ENCODE assay signal across 32 mouse cellular contexts in genomic region chr13:96433041-96433440, GRCm38 (mm10). TPM values are rescaled to one million over a fixed set of nuclear protein-coding genes. Genes with fewer than 3 reads are reported as not detected.
DNase-seq lines count a peak whose midpoint lies in the region; ATAC-seq and TF ChIP-seq lines count a peak whose summit lies in the region.
"Had no signal": no experiment of that assay in that cellular context is flagged by ENCODE, and none has a peak within 500 bp of the region (broad histone marks: within the 10 kb centered on the region; RNA-seq: fewer than 3 reads in every experiment).

No protein-coding gene starts in this region.

- no peak overlapping the region for H3K9ac ChIP-seq in kidney, embryonic 16.5 days (replicated peaks; ENCODE audit: low read length)
- H3K9ac ChIP-seq in intestine, postnatal 0 days (ENCODE audit: low read depth, low read length): no peak overlapping the region
- H3K9ac ChIP-seq: embryonic facial prominence, embryonic 15.5 days; limb, embryonic 15.5 days; liver, embryonic 15.5 days; neural tube, embryonic 12.5 days; stomach, embryonic 15.5 days had no signal

- TF ChIP-seq CTCF in intestine, postnatal 0 days (IDR thresholded peaks at IDR 0.05; ENCODE audit: low read depth): no peak

- no peak overlapping the region for H3K4me2 ChIP-seq in kidney, embryonic 16.5 days (replicated peaks; ENCODE audit: low read depth, low read length)
- H3K4me2 ChIP-seq in intestine, postnatal 0 days (replicated peaks; ENCODE audit: low read depth): 0 out of 2 replicates have a peak overlapping the region, but pooled peaks have one; percentile 37
- H3K4me2 ChIP-seq: embryonic facial prominence, embryonic 15.5 days; limb, embryonic 15.5 days; neural tube, embryonic 12.5 days; stomach, embryonic 15.5 days had no signal

- ATAC-seq in kidney, embryonic 16.5 days (ENCODE audit: low FRiP score, low TSS enrichment): no peak
- ATAC-seq in intestine, postnatal 0 days: no peak
- ATAC-seq: forebrain, embryonic 16.5 days; hindbrain, embryonic 16.5 days had no signal

- no peaks in the 10 kb centered on the region for H3K36me3 ChIP-seq in kidney, embryonic 16.5 days (ENCODE audit: insufficient read depth, low read length)
- no peaks in the 10 kb centered on the region for H3K36me3 ChIP-seq in embryonic facial prominence, embryonic 10.5 days (replicated peaks)
- no peaks in the 10 kb centered on the region for H3K36me3 ChIP-seq in intestine, postnatal 0 days (ENCODE audit: control insufficient read depth, insufficient read depth)
- H3K36me3 ChIP-seq: embryonic facial prominence, embryonic 15.5 days; heart, embryonic 10.5 days; hindbrain, embryonic 10.5 days; limb, embryonic 15.5 days; liver, embryonic 15.5 days; neural tube, embryonic 12.5 days; stomach, embryonic 15.5 days had no signal

- DNase-seq in kidney, adult 9 months: no peak
- peak; percentile 7 for DNase-seq in 416B (ENCODE audit: low read depth)
- DNase-seq in embryonic facial prominence, embryonic 10.5 days (ENCODE audit: low spot score): no peak
- no peak for DNase-seq in gastrocnemius, adult 18-20 months (ENCODE audit: low spot score)
- no peak for DNase-seq in cerebellum, postnatal 36 days
- DNase-seq in left cerebral cortex, adult 9 months (ENCODE audit: low spot score in 2 of 2): no peak
- DNase-seq: cerebellum, adult 18-20 months; cerebellum, postnatal 25 days; gastrocnemius, postnatal 25 days; left cerebral cortex, postnatal 4 days; midbrain, embryonic 14.5 days; retina, postnatal 1 day; right cerebral cortex, postnatal 25 days had no signal

- peak overlapping the region; percentile 47; the same call in 1 of the 2 replicates for H3K27ac ChIP-seq in kidney, embryonic 16.5 days (ENCODE audit: low read length)
- peak overlapping the region; percentile 58; the same call in 1 of the 2 replicates for H3K27ac ChIP-seq in embryonic facial prominence, embryonic 10.5 days (replicated peaks)
- H3K27ac ChIP-seq in intestine, postnatal 0 days (ENCODE audit: low read depth, low read length): peak overlapping the region; percentile 63
- H3K27ac ChIP-seq: embryonic facial prominence, embryonic 15.5 days; hindbrain, embryonic 10.5 days; left cerebral cortex, adult 2 months; limb, embryonic 15.5 days; liver, embryonic 15.5 days; neural tube, embryonic 12.5 days had no signal

- no peak overlapping the region for H3K4me3 ChIP-seq in kidney, embryonic 16.5 days (ENCODE audit: low read length)
- H3K4me3 ChIP-seq in embryonic facial prominence, embryonic 10.5 days: no peak overlapping the region
- H3K4me3 ChIP-seq in intestine, postnatal 0 days (ENCODE audit: low read depth, low read length): no peak overlapping the region
- H3K4me3 ChIP-seq: embryonic facial prominence, embryonic 15.5 days; heart, embryonic 10.5 days; hindbrain, embryonic 10.5 days; left cerebral cortex, adult 2 months; limb, embryonic 15.5 days; liver, embryonic 15.5 days; neural tube, embryonic 12.5 days; stomach, embryonic 15.5 days had no signal

- peaks cover 5% of the 10 kb centered on the region; the same call in 1 of the 2 replicates for H3K9me3 ChIP-seq in kidney, embryonic 16.5 days (ENCODE audit: low read length)
- no peaks in the 10 kb centered on the region for H3K9me3 ChIP-seq in embryonic facial prominence, embryonic 10.5 days
- no peaks in the 10 kb centered on the region for H3K9me3 ChIP-seq in intestine, postnatal 0 days (ENCODE audit: control insufficient read depth)
- H3K9me3 ChIP-seq: embryonic facial prominence, embryonic 15.5 days; heart, embryonic 10.5 days; hindbrain, embryonic 10.5 days; limb, embryonic 15.5 days; liver, embryonic 15.5 days; neural tube, embryonic 12.5 days; stomach, embryonic 15.5 days had no signal

- WGBS in kidney, embryonic 16.5 days: 80% methylated on average over 6 of the region's 6 CpGs
- 91% methylated on average over 6 of the region's 6 CpGs for WGBS in embryonic facial prominence, embryonic 10.5 days
- 61% methylated on average over 6 of the region's 6 CpGs for WGBS in intestine, postnatal 0 days

- H3K27me3 ChIP-seq in kidney, embryonic 16.5 days (ENCODE audit: insufficient read depth, low read length): no peaks in the 10 kb centered on the region
- no peaks in the 10 kb centered on the region for H3K27me3 ChIP-seq in embryonic facial prominence, embryonic 10.5 days (replicated peaks; ENCODE audit: low read depth, poor library complexity, severe bottlenecking)
- no peaks in the 10 kb centered on the region for H3K27me3 ChIP-seq in intestine, postnatal 0 days (replicated peaks; ENCODE audit: control insufficient read depth, insufficient read depth, low read length)
- H3K27me3 ChIP-seq: embryonic facial prominence, embryonic 15.5 days; limb, embryonic 15.5 days; liver, embryonic 15.5 days; neural tube, embryonic 12.5 days; stomach, embryonic 15.5 days had no signal

- peaks cover 44% of the 10 kb centered on the region for H3K4me1 ChIP-seq in kidney, embryonic 16.5 days (ENCODE audit: insufficient read depth, low read length)
- H3K4me1 ChIP-seq in embryonic facial prominence, embryonic 10.5 days: peaks cover 40% of the 10 kb centered on the region
- H3K4me1 ChIP-seq in intestine, postnatal 0 days (replicated peaks; ENCODE audit: control insufficient read depth, insufficient read depth, low read length): peaks cover 18% of the 10 kb centered on the region
- H3K4me1 ChIP-seq: neural tube, embryonic 12.5 days had no signal

RNA-seq across cellular contexts. Expression of gene Ankdd1b, which starts 38.0 kb away (rescaled TPM):
- polyA plus RNA-seq in kidney, embryonic 16.5 days (2015; fragmentation: Nextera tagmentation; extraction: Ambion mirVana): 0.13 TPM in 1 of 2 replicates, not detected in the other
- polyA plus RNA-seq in embryonic facial prominence, embryonic 10.5 days (2016; fragmentation: Nextera tagmentation; extraction: Ambion mirVana): 0.11 and 0.31 TPM in 2 replicates
- polyA plus RNA-seq in intestine, postnatal 0 days (2015; fragmentation: Nextera tagmentation; extraction: Ambion mirVana): 0.14 and 0.25 TPM in 2 replicates
- under 1 TPM in 1 of 2 experiments, not detected in 1; 0.52 TPM for total RNA-seq in gastrocnemius, adult 18-20 months (2021)
- total RNA-seq: gastrocnemius, postnatal 25 days; left cerebral cortex, postnatal 4 days; megakaryocyte-erythroid progenitor cell, adult 5-6 weeks had no signal
- polyA plus RNA-seq: C2C12; forebrain, embryonic 16.5 days; hindbrain, embryonic 10.5 days; liver, embryonic 15.5 days; midbrain, embryonic 14.5 days had no signal

RNA-seq across cellular contexts. Expression of gene Poc5, which starts 44.9 kb away (rescaled TPM):
- polyA plus RNA-seq in kidney, embryonic 16.5 days (2015; fragmentation: Nextera tagmentation; extraction: Ambion mirVana): 14.5 and 14.8 TPM in 2 replicates
- 17.7 and 20.0 TPM in 2 replicates for polyA plus RNA-seq in embryonic facial prominence, embryonic 10.5 days (2016; fragmentation: Nextera tagmentation; extraction: Ambion mirVana)
- polyA plus RNA-seq in intestine, postnatal 0 days (2015; fragmentation: Nextera tagmentation; extraction: Ambion mirVana): 4.6 and 5.6 TPM in 2 replicates
- 1 to 10 TPM; 5.3 to 5.5 TPM for total RNA-seq in gastrocnemius, adult 18-20 months (2021)

RNA-seq across cellular contexts. Expression of gene Gm17622, which starts 57.5 kb away (rescaled TPM):
- polyA plus RNA-seq in kidney, embryonic 16.5 days (2015; fragmentation: Nextera tagmentation; extraction: Ambion mirVana): not detected in 2 replicates
- not detected in 2 replicates for polyA plus RNA-seq in embryonic facial prominence, embryonic 10.5 days (2016; fragmentation: Nextera tagmentation; extraction: Ambion mirVana)
- not detected in 2 replicates for polyA plus RNA-seq in intestine, postnatal 0 days (2015; fragmentation: Nextera tagmentation; extraction: Ambion mirVana)
- not detected for total RNA-seq in gastrocnemius, adult 18-20 months (2021)
- total RNA-seq: adrenal gland, postnatal 10 days; gastrocnemius, postnatal 25 days; layer of hippocampus, postnatal 10 days; left cerebral cortex, adult 2 months; left cerebral cortex, postnatal 4 days; megakaryocyte-erythroid progenitor cell, adult 5-6 weeks had no signal
- polyA plus RNA-seq: C2C12; embryonic facial prominence, embryonic 15.5 days; forebrain, embryonic 16.5 days; heart, embryonic 10.5 days; heart, embryonic 16.5 days; hindbrain, embryonic 10.5 days; hindbrain, embryonic 16.5 days; kidney, embryonic 14.5 days; limb, embryonic 15.5 days; liver, embryonic 15.5 days; midbrain, embryonic 14.5 days; neural tube, embryonic 12.5 days; stomach, embryonic 15.5 days; thymus, adult 2 months had no signal
